Mouse (Mus musculus): ENCODE measurements around the gene Pck2.

Pck2 gene

DNA sequence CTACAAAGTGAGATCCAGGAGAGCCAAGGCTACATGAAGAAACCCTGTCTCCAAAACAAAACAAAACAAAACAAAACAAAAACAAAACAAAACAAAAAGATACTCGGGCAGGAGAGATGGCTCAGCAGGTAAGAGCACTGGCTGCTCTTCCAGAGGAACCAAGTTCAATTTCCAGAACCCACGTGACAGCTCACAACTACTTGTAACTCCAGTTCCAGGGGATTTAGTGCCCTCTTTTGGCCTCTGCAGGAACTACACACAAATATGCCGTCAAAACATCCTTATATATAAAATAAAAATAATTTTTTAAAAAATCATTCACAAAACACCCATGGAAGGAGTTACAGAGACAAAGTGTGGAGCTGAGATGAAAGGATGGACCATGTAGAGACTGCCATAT is 12.1 kb upstream of the Pck2 start:
- no peak for DNase-seq (ENCODE audit: low spot score)

GRCm38 (mm10) chr14:55536116-55536745 is 3.8 kb upstream of the Pck2 start:
- no peak for DNase-seq (ENCODE audit: low spot score)

- DNase-seq (ENCODE audit: low spot score), result peak; percentile 71
These were observed 788 bp downstream of the Pck2 start for GRCm38 (mm10) chr14:55540787-55541321.

DNA sequence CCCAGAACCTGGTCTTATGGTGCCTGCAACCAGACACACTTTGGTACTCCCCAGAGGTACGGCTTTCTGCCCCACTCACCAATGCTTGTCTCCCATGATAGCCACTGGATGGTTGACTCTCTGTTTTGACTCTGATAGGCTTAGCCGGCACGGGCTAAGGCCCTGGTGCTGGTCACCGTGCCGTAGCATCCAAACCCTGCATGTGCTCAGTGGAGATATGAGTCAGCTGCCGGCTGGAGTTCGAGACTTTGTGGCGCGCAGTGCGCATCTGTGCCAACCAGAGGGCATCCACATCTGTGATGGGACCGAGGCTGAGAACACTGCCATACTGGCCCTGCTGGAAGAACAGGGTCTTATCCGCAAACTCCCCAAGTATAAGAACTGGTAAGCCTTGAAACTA is 2.2 kb downstream of the Pck2 start:
- no peak for DNase-seq (ENCODE audit: low spot score)

GRCm38 (mm10) chr14:55544334-55544733 is 4.3 kb downstream of the Pck2 start:
- DNase-seq (ENCODE audit: low spot score), result no peak

DNA sequence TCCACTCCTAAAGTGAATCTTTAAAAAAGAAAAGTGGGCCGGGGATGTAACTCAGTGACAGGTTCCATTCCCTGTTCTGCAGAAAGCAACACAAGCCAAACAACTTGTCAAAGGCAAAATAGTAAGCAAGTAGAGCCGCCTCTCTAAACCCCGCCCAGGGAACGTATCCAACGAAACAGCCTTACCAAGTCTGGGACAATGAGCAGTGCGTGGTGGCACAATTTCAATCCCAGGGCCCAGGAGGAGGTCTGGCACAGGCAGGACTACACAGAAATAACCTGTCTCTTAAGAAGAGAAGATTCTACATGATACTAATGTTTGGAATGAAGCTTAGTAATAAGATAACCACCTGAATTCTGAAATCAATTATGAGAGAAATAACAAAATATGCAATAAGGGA is 10.1 kb downstream of the Pck2 start:
- DNase-seq (ENCODE audit: low spot score), result no peak

DNA sequence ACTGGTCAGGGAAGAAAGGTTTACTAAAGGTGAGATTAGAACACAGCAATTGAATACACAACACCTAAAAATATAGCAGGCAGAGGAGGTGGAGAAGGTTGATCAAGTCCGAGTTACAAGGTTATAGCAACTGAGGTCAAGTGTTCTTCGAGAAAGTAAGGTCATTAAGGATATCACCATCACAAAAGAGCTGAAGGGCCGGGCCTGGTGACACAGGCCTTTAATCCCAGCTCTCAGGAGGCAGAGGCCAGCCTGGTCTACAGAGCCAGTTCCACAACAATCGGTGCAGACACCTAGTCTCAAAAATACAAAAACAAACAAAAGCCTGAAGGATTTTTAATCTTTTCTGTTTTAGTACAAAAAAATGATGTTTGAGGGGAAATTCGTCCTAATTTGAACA is 11.3 kb downstream of the Pck2 start:
- no peak for DNase-seq (ENCODE audit: low spot score)

DNA sequence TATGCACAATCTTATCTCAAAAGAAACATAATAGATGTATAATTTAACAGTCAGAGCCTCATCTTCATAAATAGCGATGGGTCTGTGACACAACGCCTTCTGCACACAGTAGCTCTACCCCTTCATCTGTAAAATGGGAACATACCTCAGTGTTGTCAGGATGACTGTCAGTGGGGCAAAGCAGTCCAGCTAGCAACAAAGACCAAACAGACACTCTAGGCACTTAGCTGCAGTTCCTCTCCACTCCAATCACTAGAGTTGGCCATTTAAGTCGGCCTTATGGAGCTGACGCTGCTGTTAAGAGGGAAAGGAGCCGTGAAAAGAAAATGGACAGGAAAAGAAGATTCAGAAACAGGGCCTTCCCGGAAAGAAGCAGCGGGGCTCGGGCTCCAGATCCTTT is 11.7 kb downstream of the Pck2 start:
- no peak for DNase-seq (ENCODE audit: low spot score)

GRCm38 (mm10) chr14:55554635-55555034 is 14.6 kb downstream of the Pck2 start:
- DNase-seq (ENCODE audit: low spot score), result no peak

DNA sequence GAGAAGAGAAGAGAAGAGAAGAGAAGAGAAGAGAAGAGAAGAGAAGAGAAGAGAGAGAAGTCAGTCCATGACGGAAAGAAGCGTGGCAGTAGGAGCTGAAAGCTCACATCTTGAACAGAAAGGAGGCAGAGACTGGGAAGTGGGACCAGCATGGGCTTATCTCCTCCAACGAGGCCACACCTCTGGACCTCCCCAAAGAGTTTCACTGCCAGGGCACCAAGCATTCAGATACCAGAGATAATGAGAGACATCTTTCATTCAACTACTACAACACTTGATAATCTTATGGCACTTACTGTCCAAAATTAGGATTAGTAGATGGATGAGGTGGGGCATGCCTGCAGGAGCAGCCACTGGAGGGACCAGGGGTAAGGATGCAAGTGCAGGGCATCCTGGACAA is 15.7 kb downstream of the Pck2 start:
- no peak for DNase-seq (ENCODE audit: low spot score)

DNA sequence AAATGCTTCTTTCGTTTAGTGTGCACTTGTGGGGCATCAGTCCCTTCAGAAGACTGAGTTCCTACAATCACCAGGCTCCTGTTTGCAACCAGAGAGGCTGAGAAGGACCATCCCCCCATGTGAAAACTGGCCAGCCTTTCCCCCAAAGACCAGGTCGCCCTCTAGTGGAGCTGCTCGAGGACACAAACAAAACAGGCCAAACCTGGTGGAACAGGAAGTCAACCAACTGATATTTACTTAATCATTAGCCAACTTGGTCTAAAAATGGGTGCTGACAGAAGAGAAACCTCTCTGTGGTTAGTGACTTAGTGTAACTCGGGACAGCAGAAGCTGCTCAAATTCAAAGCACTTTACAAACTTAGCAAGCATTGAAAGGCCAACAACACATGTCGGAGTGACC is 16.9 kb downstream of the Pck2 start:
- peak; percentile 81 for DNase-seq (ENCODE audit: low spot score)

DNA sequence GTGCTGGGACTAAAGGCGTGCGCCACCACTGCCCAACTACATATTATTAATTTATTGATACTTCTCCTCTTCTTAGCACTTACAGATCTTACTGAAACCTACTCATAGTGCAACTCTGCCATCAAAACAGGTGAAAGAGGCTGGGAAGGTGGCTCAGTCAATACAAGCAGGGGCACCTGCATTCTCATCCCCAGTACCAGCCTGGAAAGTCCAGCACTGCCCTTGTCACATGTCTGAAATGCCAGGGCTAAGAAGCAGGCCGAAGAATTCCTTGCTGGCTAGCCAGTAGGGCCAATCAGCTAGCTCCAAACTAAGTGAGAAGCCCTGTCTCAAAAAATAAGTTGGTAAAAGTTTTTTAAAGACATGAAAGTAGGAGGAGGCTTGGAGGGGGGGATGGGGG is 17.5 kb downstream of the Pck2 start:
- DNase-seq (ENCODE audit: low spot score), result no peak

DNA sequence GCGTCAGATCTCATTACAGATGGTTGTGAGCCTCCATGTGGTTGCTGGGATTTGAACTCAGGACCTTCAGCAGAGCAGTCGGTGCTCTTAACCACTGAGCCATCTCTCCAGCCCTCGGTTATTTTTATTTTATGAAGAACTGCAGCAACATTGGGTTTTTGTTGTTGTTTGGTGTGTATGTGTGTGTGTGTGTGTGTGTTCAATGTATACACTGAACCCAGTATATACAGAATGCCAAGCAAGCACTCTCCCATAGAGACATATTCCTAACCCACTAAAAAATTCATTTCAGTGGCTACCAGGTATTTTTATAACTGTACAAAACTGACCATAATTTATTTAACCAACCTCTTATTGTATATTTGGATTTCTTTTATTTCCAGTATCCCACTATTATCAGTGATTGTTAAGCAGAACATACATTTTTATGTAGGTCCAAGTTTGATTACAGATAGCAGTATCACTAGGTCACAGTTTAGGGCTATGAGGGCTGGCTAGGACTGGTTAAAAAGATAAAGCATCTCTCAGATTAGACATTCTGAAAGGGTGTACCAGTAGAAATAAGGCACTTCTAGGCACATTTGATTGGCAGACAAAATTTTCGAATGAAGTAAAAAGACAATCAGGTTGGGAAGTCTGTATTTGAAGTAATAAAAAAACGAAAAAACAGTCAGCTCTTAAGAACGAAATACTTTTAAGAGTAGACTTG is 18.8 kb downstream of the Pck2 start:
- DNase-seq (ENCODE audit: low spot score), result no peak

DNA sequence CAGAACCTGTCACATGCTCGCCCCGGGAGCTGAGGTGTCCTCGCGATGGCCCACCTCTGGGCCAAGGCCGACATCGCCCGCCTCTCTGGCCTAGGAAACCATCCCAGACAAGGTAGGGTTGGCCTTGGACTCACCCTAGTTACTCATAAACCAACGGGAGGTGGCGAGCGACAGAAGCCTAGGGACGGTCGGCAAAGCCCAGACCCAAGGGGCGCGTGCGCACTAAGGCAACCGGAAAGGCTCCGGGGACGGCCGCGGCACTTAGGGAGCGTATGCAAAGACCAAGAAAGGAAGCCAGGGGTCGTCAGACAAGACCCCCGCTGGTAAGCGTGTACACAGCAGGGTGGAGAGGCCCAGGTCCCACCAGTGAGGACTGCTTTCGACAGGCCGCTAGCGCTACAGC is 19.7 kb downstream of the Pck2 start, which contains the start of gene Dcaf11:
Dcaf11 (plus strand) TSS at position 208 of the 403 bp plus-strand sequence.
- peak; percentile 68 for DNase-seq (ENCODE audit: low spot score)

DNA sequence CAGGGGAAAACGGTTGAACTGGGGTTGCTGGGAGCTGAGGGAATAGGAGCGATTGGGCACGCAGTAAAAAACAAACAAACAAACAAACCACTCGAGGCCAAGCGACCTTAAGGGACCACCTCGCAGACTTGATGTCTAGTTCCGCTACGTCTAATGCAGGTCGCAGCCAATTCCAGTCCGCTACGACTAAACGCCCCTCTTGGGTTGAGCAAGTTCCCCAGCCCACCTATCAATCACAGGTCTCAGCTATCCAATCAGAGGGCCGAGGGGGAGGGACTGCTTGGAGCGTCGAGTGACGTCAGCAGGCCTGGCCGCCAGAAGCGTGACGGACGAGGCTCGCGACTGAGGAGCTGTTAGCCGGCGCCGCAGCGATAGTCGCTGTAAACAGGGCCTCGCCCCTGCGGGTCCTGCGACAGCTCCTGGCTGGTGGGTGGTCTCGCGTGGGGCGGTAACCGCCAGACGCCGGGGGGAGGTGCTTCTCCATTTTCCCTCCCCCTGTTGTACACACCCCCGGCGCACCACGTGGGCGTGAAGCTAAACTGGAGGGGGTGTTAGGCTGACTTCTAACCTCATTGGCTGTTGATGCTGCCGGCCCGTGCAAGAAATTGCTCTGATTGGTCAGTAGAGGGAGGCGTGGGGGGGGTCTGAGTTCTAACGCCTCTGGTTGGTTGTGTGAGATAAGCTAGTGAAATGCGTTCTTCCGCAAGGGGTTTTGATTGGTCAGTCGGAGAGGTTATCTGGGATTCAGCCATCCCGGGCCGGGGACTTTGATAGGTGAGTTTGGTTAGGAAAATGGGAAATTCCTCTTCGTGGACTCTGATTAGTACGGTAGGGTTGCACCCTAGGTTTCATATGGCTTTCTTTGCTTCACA is 20.4 kb downstream of the Pck2 start, which contains the start of gene A730061H03Rik:
A730061H03Rik (minus strand) TSS at position 205 of the 872 bp plus-strand sequence.
- peak; percentile 95 for DNase-seq (ENCODE audit: low spot score)

DNA sequence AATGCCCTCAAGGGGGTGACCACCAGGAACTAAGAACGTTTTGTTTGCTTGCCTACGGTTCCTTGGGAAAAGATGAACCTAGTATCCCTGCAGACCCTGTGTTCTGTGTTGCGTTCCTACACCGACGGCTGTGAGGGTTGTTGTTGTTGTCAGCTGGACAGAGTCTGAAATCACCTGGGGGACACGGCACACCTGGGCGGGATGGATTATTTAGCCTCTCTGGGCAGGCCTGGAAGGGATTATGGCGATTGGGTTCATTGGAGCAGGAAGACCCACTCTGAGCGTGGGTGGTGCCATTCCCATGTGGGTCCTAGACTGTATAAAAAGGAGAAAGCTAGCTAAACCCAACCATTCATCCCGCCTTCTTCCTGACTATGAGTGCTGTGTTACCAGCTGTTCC is 21.8 kb downstream of the Pck2 start:
- no peak for DNase-seq (ENCODE audit: low spot score)

DNA sequence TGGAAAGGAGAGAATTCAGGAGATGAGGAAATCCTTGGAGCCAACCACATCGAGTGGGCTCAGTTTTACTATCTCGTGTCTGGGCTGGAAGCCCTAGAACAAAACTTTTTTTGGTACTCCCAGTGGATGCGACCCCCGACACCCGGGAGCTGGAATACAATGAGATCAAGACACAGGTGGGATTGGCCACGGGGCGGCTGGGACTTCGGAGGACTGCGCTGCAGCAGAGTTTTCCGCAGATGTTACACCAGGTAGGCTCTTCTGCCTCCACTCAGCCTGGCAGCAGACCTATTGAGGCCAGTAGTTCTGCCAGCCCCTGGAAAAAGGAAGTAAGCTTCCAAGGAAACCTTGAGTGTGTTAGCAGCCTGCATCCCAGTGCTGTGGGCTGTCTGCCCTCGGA is 23.2 kb downstream of the Pck2 start:
- DNase-seq (ENCODE audit: low spot score), result no peak

GRCm38 (mm10) chr14:55565748-55566147 is 25.7 kb downstream of the Pck2 start:
- DNase-seq (ENCODE audit: low spot score), result no peak

DNA sequence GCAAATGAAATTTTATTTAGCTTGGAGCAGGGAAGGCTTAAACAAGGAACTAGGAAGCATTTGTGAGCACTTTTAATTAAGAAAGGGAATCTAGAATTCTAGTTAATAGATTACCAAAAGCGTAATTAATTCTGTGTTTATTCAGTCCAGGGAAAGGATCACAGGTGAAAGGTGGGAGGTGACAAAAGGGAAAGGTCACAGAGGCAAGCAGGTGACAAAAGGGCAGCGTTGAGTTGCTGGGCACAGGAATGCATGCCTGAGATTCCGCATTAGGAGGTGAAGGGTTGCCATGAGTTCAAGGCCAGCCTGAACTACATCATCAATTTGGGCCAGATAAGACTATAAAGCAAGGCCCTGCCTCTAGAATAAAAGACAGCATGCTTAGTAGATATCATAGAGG is 27.4 kb downstream of the Pck2 start:
- DNase-seq (ENCODE audit: low spot score), result no peak

- DNase-seq (ENCODE audit: low spot score), result no peak
These were observed 30.5 kb downstream of the Pck2 start for GRCm38 (mm10) chr14:55570588-55570987.

- no peak for DNase-seq (ENCODE audit: low spot score)
These were observed 31.7 kb downstream of the Pck2 start for GRCm38 (mm10) chr14:55571760-55572159.

DNA sequence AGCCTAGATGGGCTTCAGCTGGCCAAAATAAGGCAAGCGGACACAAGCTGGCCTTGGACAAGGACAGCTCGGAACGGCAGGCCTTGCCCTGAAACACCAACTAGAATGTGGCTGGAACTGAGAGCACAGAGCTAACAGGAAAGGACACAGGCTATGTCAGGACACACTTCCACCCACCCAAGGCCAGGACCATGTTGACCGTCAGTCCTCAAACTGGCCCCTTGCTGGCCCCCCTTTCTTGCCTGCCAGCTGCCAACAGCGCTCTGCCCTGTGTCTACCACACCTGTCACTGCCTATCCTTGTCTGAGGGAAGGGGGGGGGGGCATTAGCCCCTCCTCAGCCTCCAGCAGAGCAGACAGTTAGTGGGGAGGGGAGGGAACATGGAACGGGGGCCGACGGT is 35.2 kb downstream of the Pck2 start, which contains the start of gene Fitm1:
Fitm1 (plus strand) TSS at position 316 of the 400 bp plus-strand sequence.
- no peak for DNase-seq (ENCODE audit: low spot score)

Data from ovary, postnatal 14 days (tissue).